Comparison of ENCODE assay signal across 8 mouse cellular contexts in the genomic region with DNA sequence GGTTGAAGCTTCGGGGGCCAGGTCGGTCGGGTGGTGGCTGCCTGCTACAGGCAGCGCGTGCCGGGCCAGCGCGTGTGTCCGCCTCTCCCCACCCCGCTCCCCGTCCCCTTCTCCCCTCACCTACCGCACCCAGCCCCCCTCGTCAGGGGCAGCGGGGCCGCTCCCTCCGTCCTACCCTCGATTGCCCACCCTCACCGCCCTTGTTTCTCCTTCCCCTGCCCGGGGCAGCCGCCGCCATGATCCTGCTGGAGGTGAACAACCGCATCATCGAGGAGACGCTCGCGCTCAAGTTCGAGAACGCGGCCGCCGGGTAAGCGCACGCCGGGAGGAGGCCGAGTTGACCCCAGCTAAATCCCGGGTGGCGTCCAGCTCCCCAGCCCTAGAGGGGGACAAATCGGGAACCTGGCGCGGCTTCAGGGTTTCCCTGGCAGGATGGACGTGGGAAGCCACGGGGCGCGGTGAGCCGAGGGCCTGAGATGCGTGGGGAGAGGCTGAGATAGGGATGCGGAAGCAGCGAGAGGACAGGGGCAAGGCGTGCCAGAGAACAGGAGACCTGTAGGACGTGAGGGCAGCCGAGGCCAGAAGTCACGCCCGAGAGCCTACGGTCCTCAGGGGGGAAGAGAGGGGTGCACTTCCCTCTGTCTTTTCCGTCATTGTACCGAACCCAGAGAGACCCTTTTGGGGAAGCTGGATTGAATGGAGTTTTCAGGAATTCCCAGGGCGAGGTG. TPM values are rescaled to one million over a fixed set of nuclear protein-coding genes. Genes with fewer than 3 reads are reported as not detected.
A peak's percentile ranks its signal among the peaks of the same experiment; 100 is the strongest.
DNase-seq lines count a peak whose midpoint lies in the region; ATAC-seq and TF ChIP-seq lines count a peak whose summit lies in the region.

No protein-coding gene starts in this region.

- H3K9ac ChIP-seq in lung, postnatal 0 days (replicated peaks; ENCODE audit: low read depth), result peak overlapping the region; percentile 97

- DNase-seq in urinary bladder, postnatal 14 days (ENCODE audit: low spot score), result peak; percentile 57
- DNase-seq in urinary bladder, adult 2 months (ENCODE audit: low spot score), result no peak
- peak; percentile 62 for DNase-seq in embryo, embryonic 9.5 days (ENCODE audit: extremely low spot score)
- DNase-seq in heart, embryonic 10.5 days (ENCODE audit: low spot score), result peak; percentile 88
- DNase-seq in kidney, adult 9 months, result peak; percentile 48
- DNase-seq in lung, postnatal 0 days (ENCODE audit: low spot score), result peak; percentile 68
- DNase-seq in ovary, postnatal 10 days (ENCODE audit: low spot score), result no peak

- peak overlapping the region; percentile 80 for H3K4me3 ChIP-seq in heart, embryonic 10.5 days
- H3K4me3 ChIP-seq in lung, postnatal 0 days (ENCODE audit: low read depth, low read length), result peak overlapping the region; percentile 95

- H3K27ac ChIP-seq in heart, embryonic 10.5 days, result peak overlapping the region; percentile 96
- peak overlapping the region; percentile 96 for H3K27ac ChIP-seq in lung, postnatal 0 days (ENCODE audit: low read length)

- no peaks in the 10 kb centered on the region for H3K36me3 ChIP-seq in heart, embryonic 10.5 days
- no peaks in the 10 kb centered on the region for H3K36me3 ChIP-seq in lung, postnatal 0 days (ENCODE audit: insufficient read depth, low read length)

- peak; percentile 54 for ATAC-seq in lung, postnatal 0 days
- ATAC-seq in neutrophil, adult 5-6 weeks (ENCODE audit: extremely low read depth, insufficient number of reproducible peaks, low FRiP score, poor library complexity, severe bottlenecking), result peak; percentile 41; the same call in 1 of the 2 replicates

- TF ChIP-seq CTCF in lung, postnatal 0 days (IDR thresholded peaks at IDR 0.05), result peak; percentile 21

- no peaks in the 10 kb centered on the region for H3K27me3 ChIP-seq in heart, embryonic 10.5 days (ENCODE audit: insufficient read depth, poor library complexity, severe bottlenecking)
- H3K27me3 ChIP-seq in lung, postnatal 0 days (replicated peaks; ENCODE audit: insufficient read depth, low read length), result no peaks in the 10 kb centered on the region

- peak overlapping the region; percentile 80 for H3K4me2 ChIP-seq in lung, postnatal 0 days (replicated peaks; ENCODE audit: low read depth, low read length)

- no peaks in the 10 kb centered on the region for H3K9me3 ChIP-seq in heart, embryonic 10.5 days
- H3K9me3 ChIP-seq in lung, postnatal 0 days (ENCODE audit: low read length), result no peaks in the 10 kb centered on the region

- 0% methylated on average over 54 of the region's 57 CpGs for WGBS in heart, embryonic 10.5 days
- WGBS in lung, postnatal 0 days, result 0% methylated on average over 36 of the region's 57 CpGs

- peaks cover 37% of the 10 kb centered on the region for H3K4me1 ChIP-seq in heart, embryonic 10.5 days
- H3K4me1 ChIP-seq in lung, postnatal 0 days (ENCODE audit: insufficient read depth, low read depth, low read length), result peaks cover 16% of the 10 kb centered on the region; the same call in 1 of the 2 replicates

- TF ChIP-seq EP300 in lung, postnatal 0 days (IDR thresholded peaks at IDR 0.05), result no peak

RNA-seq across cellular contexts. Expression of a gene that starts 0.9 kb away (rescaled TPM):
- polyA plus RNA-seq in urinary bladder, adult 2 months (2012; rRNA removed), result 372 and 394 TPM in 2 replicates
- polyA plus RNA-seq in heart, embryonic 10.5 days (2016; fragmentation: Nextera tagmentation; extraction: Ambion mirVana), result 470 and 475 TPM in 2 replicates
- 465 and 473 TPM in 2 replicates for polyA plus RNA-seq in lung, postnatal 0 days (2015; fragmentation: Nextera tagmentation; extraction: Ambion mirVana)
- 711 and 718 TPM in 2 replicates for total RNA-seq in neutrophil, adult 5-6 weeks (2017)

RNA-seq across cellular contexts. Expression of a gene that starts 41.6 kb away (rescaled TPM):
- 1.6 TPM in 2 replicates for polyA plus RNA-seq in urinary bladder, adult 2 months (2012; rRNA removed)
- 0.70 and 1.7 TPM in 2 replicates for polyA plus RNA-seq in heart, embryonic 10.5 days (2016; fragmentation: Nextera tagmentation; extraction: Ambion mirVana)
- 0.18 and 0.30 TPM in 2 replicates for polyA plus RNA-seq in lung, postnatal 0 days (2015; fragmentation: Nextera tagmentation; extraction: Ambion mirVana)
- total RNA-seq in neutrophil, adult 5-6 weeks (2017), result 0.86 and 1.2 TPM in 2 replicates

RNA-seq across cellular contexts. Expression of a gene that starts 42.3 kb away (rescaled TPM):
- polyA plus RNA-seq in urinary bladder, adult 2 months (2012; rRNA removed), result not detected in 2 replicates
- not detected in 2 replicates for polyA plus RNA-seq in heart, embryonic 10.5 days (2016; fragmentation: Nextera tagmentation; extraction: Ambion mirVana)
- polyA plus RNA-seq in lung, postnatal 0 days (2015; fragmentation: Nextera tagmentation; extraction: Ambion mirVana), result not detected in 2 replicates
- total RNA-seq in neutrophil, adult 5-6 weeks (2017), result 16.7 and 20.0 TPM in 2 replicates

RNA-seq across cellular contexts. Expression of a gene that starts 47.8 kb away (rescaled TPM):
- polyA plus RNA-seq in urinary bladder, adult 2 months (2012; rRNA removed), result 131 and 137 TPM in 2 replicates
- 224 and 261 TPM in 2 replicates for polyA plus RNA-seq in heart, embryonic 10.5 days (2016; fragmentation: Nextera tagmentation; extraction: Ambion mirVana)
- 213 and 214 TPM in 2 replicates for polyA plus RNA-seq in lung, postnatal 0 days (2015; fragmentation: Nextera tagmentation; extraction: Ambion mirVana)
- total RNA-seq in neutrophil, adult 5-6 weeks (2017), result 111 and 118 TPM in 2 replicates

RNA-seq across cellular contexts. Expression of a gene that starts 48.0 kb away (rescaled TPM):
- polyA plus RNA-seq in urinary bladder, adult 2 months (2012; rRNA removed), result 60.6 and 61.9 TPM in 2 replicates
- polyA plus RNA-seq in heart, embryonic 10.5 days (2016; fragmentation: Nextera tagmentation; extraction: Ambion mirVana), result 170 and 253 TPM in 2 replicates
- 88.7 and 91.4 TPM in 2 replicates for polyA plus RNA-seq in lung, postnatal 0 days (2015; fragmentation: Nextera tagmentation; extraction: Ambion mirVana)
- 6.1 and 12.7 TPM in 2 replicates for total RNA-seq in neutrophil, adult 5-6 weeks (2017)

Comparison
In these comparisons a context has a peak if more than half of its experiments do, and no peak if none do; other contexts are left out.
1. DNase-seq: peak in urinary bladder, postnatal 14 days (single experiment), embryo, embryonic 9.5 days (single experiment), heart, embryonic 10.5 days (single experiment), kidney, adult 9 months (single experiment) and lung, postnatal 0 days (single experiment); none in urinary bladder, adult 2 months (single experiment) and ovary, postnatal 10 days (single experiment).